Mouse (Mus musculus) kidney, postnatal 0 days (tissue): ENCODE data around the gene Zdhhc11. TPM values are rescaled to one million over a fixed set of nuclear protein-coding genes. Genes with fewer than 3 reads are reported as not detected.

ENCODE experiments used
- ATAC-seq: fragments of 200-750 bp; cut with Nextera tagmentation; replicated peaks from 2 replicates; pipeline ENCODE4 v1.8.0; 2017; ENCODE audit warnings: low read depth, moderate number of reproducible peaks, moderate TSS enrichment, moderate library complexity; ENCODE audit not compliant: low FRiP score
- DNase-seq: peaks from one replicate; pipeline ENCODE4 v3.0.0-alpha.2; 2016; ENCODE audit warnings: low spot score
- H3K27ac ChIP-seq: fragments of 300-500 bp; sonication (generic); 2 replicates; pipeline ENCODE4 v1.5.1; 2014; ENCODE audit warnings: mild to moderate bottlenecking
- H3K27me3 ChIP-seq: fragments of 300-500 bp; sonication (generic); 2 replicates; pipeline ENCODE4 v1.6.1; 2014; ENCODE audit warnings: low read length, mixed read lengths; ENCODE audit not compliant: insufficient read depth
- H3K36me3 ChIP-seq: fragments of 300-500 bp; sonication (generic); 2 replicates; pipeline ENCODE4 v1.6.1; 2014; ENCODE audit warnings: low read length, mixed read lengths; ENCODE audit not compliant: insufficient read depth
- H3K4me1 ChIP-seq: fragments of 300-500 bp; sonication (generic); replicated peaks from 2 replicates; pipeline ENCODE4 v1.6.1; 2014; ENCODE audit warnings: antibody characterized with exemption, low read length, mixed read lengths; ENCODE audit not compliant: insufficient read depth
- H3K4me2 ChIP-seq: fragments of 300-500 bp; sonication (generic); 2 replicates; pipeline ENCODE4 v1.6.1; 2014; ENCODE audit warnings: mild to moderate bottlenecking, low read length, moderate library complexity, mixed read lengths
- H3K4me3 ChIP-seq: fragments of 300-500 bp; sonication (generic); replicated peaks from 2 replicates; pipeline ENCODE4 v1.5.1; 2014; ENCODE audit warnings: low read depth, low read length
- H3K9ac ChIP-seq: fragments of 300-500 bp; sonication (generic); 2 replicates; pipeline ENCODE4 v1.6.1; 2014; ENCODE audit warnings: low read depth, low read length
- H3K9me3 ChIP-seq: fragments of 300-500 bp; sonication (generic); replicated peaks from 2 replicates; pipeline ENCODE4 v1.6.1; 2016; ENCODE audit warnings: low read length, inconsistent platforms, mixed read lengths
- CTCF ChIP-seq: IDR thresholded peaks from 2 replicates; pipeline ENCODE4 v1.5.1; 2016; ENCODE audit warnings: antibody characterized with exemption, low read depth, mild to moderate bottlenecking, moderate library complexity
- WGBS: fragments of 180-500 bp; shearing (Covaris S2); extraction: QIAGEN DNeasy Blood & Tissue Kit; methylation state at CpG from one replicate; pipeline ENCODE4 v1.1.7; 2014; 5-methylcytosine and 5-hydroxymethylcytosine counted together
- polyA plus RNA-seq: library from polyadenylated mRNA; unstranded; fragments of >200 nt; fragmentation: Nextera tagmentation; extraction: Ambion mirVana; gene quantifications from 2 replicates; pipeline ENCODE4 v1.2.1, GENCODE M21; 2015

Gene Zdhhc11
- polyA plus RNA-seq, 1 experiment from 2014 or later: not detected

GRCm38 (mm10) chr13:73944606-73945005 lies 19.0 kb upstream of the Zdhhc11 start:
- TF ChIP-seq CTCF: no peak
- Histone ChIP-seq H3K36me3 (peaks cover 71% of the 10 kb centered on the region), H3K4me3 (no peak overlapping the region), H3K27me3 (no peaks in the 10 kb centered on the region), H3K4me2 (no peak overlapping the region), H3K9me3 (no peaks in the 10 kb centered on the region), H3K27ac (no peak overlapping the region), H3K4me1 (no peaks in the 10 kb centered on the region), H3K9ac (no peak overlapping the region)
- no peak for ATAC-seq
- WGBS: 93% methylated on average over 9 of the region's 9 CpGs
- no peak for DNase-seq

GRCm38 (mm10) chr13:73953551-73954130 lies 10.0 kb upstream of the Zdhhc11 start:
- Histone ChIP-seq H3K36me3 (peaks cover 52% of the 10 kb centered on the region), H3K9me3 (no peaks in the 10 kb centered on the region), H3K4me1 (no peaks in the 10 kb centered on the region), H3K27me3 (no peaks in the 10 kb centered on the region), H3K4me3 (no peak overlapping the region), H3K4me2 (no peak overlapping the region), H3K27ac (no peak overlapping the region), H3K9ac (no peak overlapping the region)
- ATAC-seq (no peak), DNase-seq (no peak)
- TF ChIP-seq CTCF: no peak
- WGBS: 90% methylated on average over 1 of the region's 1 CpGs

- ATAC-seq: peak; percentile 59
- Histone ChIP-seq H3K4me2 (no peak overlapping the region), H3K27me3 (no peaks in the 10 kb centered on the region), H3K4me3 (no peak overlapping the region), H3K9ac (no peak overlapping the region), H3K4me1 (no peaks in the 10 kb centered on the region), H3K27ac (no peak overlapping the region), H3K9me3 (no peaks in the 10 kb centered on the region), H3K36me3 (peaks cover 48% of the 10 kb centered on the region)
- TF ChIP-seq CTCF: no peak
- DNase-seq: no peak
- 24% methylated on average over 6 of the region's 6 CpGs for WGBS
Observed at GRCm38 (mm10) chr13:73954666-73955065, 9.0 kb upstream of the Zdhhc11 start.

GRCm38 (mm10) chr13:73955531-73955930 lies 8.1 kb upstream of the Zdhhc11 start:
- Histone ChIP-seq H3K4me1 (no peaks in the 10 kb centered on the region), H3K9ac (no peak overlapping the region), H3K36me3 (peaks cover 48% of the 10 kb centered on the region), H3K4me3 (no peak overlapping the region), H3K9me3 (no peaks in the 10 kb centered on the region), H3K4me2 (no peak overlapping the region), H3K27me3 (no peaks in the 10 kb centered on the region), H3K27ac (no peak overlapping the region)
- no peak for TF ChIP-seq CTCF
- ATAC-seq (no peak), DNase-seq (no peak)
- 91% methylated on average over 5 of the region's 5 CpGs for WGBS

GRCm38 (mm10) chr13:73960117-73960652 lies 3.5 kb upstream of the Zdhhc11 start:
- Histone ChIP-seq H3K4me3 (no peak overlapping the region), H3K4me2 (no peak overlapping the region), H3K4me1 (no peaks in the 10 kb centered on the region), H3K27me3 (no peaks in the 10 kb centered on the region), H3K9me3 (no peaks in the 10 kb centered on the region), H3K9ac (no peak overlapping the region), H3K27ac (no peak overlapping the region), H3K36me3 (peaks cover 46% of the 10 kb centered on the region)
- ATAC-seq (no peak), DNase-seq (no peak)
- TF ChIP-seq CTCF: no peak
- WGBS: 86% methylated on average over 10 of the region's 10 CpGs

- H3K4me3 ChIP-seq: no peak overlapping the region
- H3K36me3 ChIP-seq: peaks cover 46% of the 10 kb centered on the region
- no peak overlapping the region for H3K9ac ChIP-seq
- no peaks in the 10 kb centered on the region for H3K9me3 ChIP-seq
- peak; percentile 37; the same call in 1 of the 2 replicates for TF ChIP-seq CTCF
- H3K27me3 ChIP-seq: no peaks in the 10 kb centered on the region
- no peak overlapping the region for H3K4me2 ChIP-seq
- DNase-seq (no peak), ATAC-seq (no peak)
- no peak overlapping the region for H3K27ac ChIP-seq
- H3K4me1 ChIP-seq: no peaks in the 10 kb centered on the region
- WGBS: 83% methylated on average over 4 of the region's 4 CpGs
Observed at GRCm38 (mm10) chr13:73961177-73961576, 2.5 kb upstream of the Zdhhc11 start.
